Mouse (Mus musculus): ENCODE measurements at regions not wholly inside any gene's neighbourhood (a gene's known extent, or its start where the extent isn't known, plus 50 kb on each side); places are given as distances from the start of the nearest gene placed in this dataset.

GRCm38 (mm10) chr6:143326956-143327722 lies 160.1 kb downstream of the Etnk1 start:
- TF ChIP-seq CTCF (IDR thresholded peaks at IDR 0.05; ENCODE audit: low read depth), result no peak
- no peak for TF ChIP-seq EP300 (IDR thresholded peaks at IDR 0.05; ENCODE audit: low read depth)

All from liver, postnatal 0 days (tissue).